Mouse (Mus musculus) stomach, embryonic 16.5 days (tissue): ENCODE measurements around the gene Maml2. TPM values are rescaled to one million over a fixed set of nuclear protein-coding genes. Genes with fewer than 3 reads are reported as not detected.

ENCODE experiments used
- ATAC-seq: fragments of 200-750 bp; cut with Nextera tagmentation; 2 replicates; pipeline ENCODE4 v1.8.0; 2017; ENCODE audit warnings: moderate number of reproducible peaks, moderate TSS enrichment; ENCODE audit not compliant: insufficient read depth, low FRiP score
- H3K27ac ChIP-seq: fragments of 300-500 bp; sonication (generic); 2 replicates; pipeline ENCODE4 v1.5.1; 2014; ENCODE audit warnings: low read length
- H3K27me3 ChIP-seq: fragments of 300-500 bp; sonication (generic); 2 replicates; pipeline ENCODE4 v1.6.1; 2014; ENCODE audit warnings: low read length, control low read depth, mixed read lengths; ENCODE audit not compliant: control insufficient read depth, insufficient read depth
- H3K36me3 ChIP-seq: fragments of 300-500 bp; sonication (generic); 2 replicates; pipeline ENCODE4 v1.6.1; 2014; ENCODE audit warnings: low read length; ENCODE audit not compliant: control insufficient read depth, insufficient read depth
- H3K4me1 ChIP-seq: fragments of 300-500 bp; sonication (generic); 2 replicates; pipeline ENCODE4 v1.6.1; 2014; ENCODE audit warnings: low read length, control low read depth, mixed read lengths; ENCODE audit not compliant: control insufficient read depth, insufficient read depth
- H3K4me2 ChIP-seq: fragments of 300-500 bp; sonication (generic); 2 replicates; pipeline ENCODE4 v1.6.1; 2014; ENCODE audit warnings: low read depth, low read length, mixed read lengths
- H3K4me3 ChIP-seq: fragments of 300-500 bp; sonication (generic); replicated peaks from 2 replicates; pipeline ENCODE4 v1.5.1; 2014; ENCODE audit warnings: mild to moderate bottlenecking, low read length
- H3K9ac ChIP-seq: fragments of 300-500 bp; sonication (generic); 2 replicates; pipeline ENCODE4 v1.6.1; 2014; ENCODE audit warnings: low read length
- H3K9me3 ChIP-seq: fragments of 300-500 bp; sonication (generic); replicated peaks from 2 replicates; pipeline ENCODE4 v1.6.1; 2016; ENCODE audit warnings: low read length, control low read depth; ENCODE audit not compliant: control insufficient read depth
- WGBS: fragments of 180-500 bp; shearing (Covaris S2); extraction: QIAGEN DNeasy Blood & Tissue Kit; methylation state at CpG from one replicate; pipeline ENCODE4 v1.1.7; 2014; 5-methylcytosine and 5-hydroxymethylcytosine counted together
- polyA plus RNA-seq: library from polyadenylated mRNA; unstranded; fragments of >200 nt; fragmentation: Nextera tagmentation; extraction: Ambion mirVana; gene quantifications from 2 replicates; pipeline ENCODE4 v1.2.1, GENCODE M21; 2015

The Maml2 gene
- polyA plus RNA-seq, 1 experiment from 2014 or later: 8.9 TPM

DNA sequence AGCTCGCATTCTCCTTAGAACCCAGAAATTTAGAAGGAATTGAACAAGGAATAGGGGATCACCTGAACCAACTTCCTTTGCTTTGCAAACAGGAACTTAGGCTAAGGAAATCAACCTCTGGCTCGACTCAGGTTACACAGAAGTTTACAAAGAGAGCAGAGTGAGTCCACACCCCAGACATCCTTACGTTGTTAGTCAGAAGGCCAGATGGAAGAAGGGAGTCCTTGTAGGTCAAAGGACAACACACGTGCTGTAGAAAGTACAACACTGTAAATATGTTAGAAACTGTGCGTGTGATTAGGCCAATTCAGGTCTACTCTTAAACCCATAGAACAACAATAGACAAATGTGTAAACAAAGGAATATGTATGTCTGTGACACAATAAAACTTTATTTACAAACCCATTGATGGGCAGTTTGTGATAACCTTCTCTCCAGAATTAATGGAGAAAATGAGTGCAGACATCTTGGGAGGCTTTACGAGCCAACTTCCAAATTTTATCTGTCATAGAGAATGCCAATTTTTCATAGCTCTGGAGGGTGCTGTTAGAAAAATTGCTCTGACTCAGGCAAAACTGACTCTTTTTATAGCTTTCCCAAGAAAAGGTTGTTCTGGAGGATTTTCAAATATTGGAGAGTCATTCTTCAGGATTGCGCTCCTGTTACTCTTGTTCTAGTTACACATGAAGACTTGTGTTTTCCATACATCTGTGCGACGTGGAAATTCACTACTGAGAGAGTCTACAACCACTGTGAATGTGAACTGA is 194.3 kb downstream of the Maml2 start:
- Histone ChIP-seq H3K9me3 (no peaks in the 10 kb centered on the region), H3K4me3 (no peak overlapping the region), H3K4me2 (no peak overlapping the region), H3K9ac (no peak overlapping the region), H3K27me3 (no peaks in the 10 kb centered on the region), H3K36me3 (no peaks in the 10 kb centered on the region), H3K27ac (no peak overlapping the region), H3K4me1 (peaks cover 6% of the 10 kb centered on the region; the same call in 1 of the 2 replicates)
- WGBS: 59% methylated on average over 9 of the region's 9 CpGs
- ATAC-seq: no peak

DNA sequence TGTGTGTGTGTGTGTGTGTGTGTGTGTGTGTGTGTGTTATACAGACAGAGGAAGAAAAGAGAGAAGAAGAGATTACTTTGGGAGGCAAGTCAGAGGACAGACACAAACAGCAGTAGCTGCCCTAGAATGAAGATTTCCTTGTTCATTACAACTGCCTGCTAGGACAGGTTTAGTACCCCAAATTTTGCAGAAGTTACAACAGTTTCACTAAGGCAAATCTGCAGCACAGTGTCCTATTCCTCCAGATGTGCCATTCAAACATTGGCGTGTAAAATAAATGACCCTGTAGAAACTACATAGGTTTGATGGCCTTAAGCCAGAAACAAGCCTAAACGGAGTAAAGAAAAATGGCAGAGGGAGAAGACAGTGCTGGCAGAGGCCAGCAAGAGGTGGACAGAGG is 195.1 kb downstream of the Maml2 start:
- Histone ChIP-seq H3K9me3 (no peaks in the 10 kb centered on the region), H3K27ac (no peak overlapping the region), H3K4me1 (peaks cover 10% of the 10 kb centered on the region), H3K9ac (no peak overlapping the region), H3K4me2 (no peak overlapping the region), H3K4me3 (no peak overlapping the region), H3K27me3 (no peaks in the 10 kb centered on the region), H3K36me3 (no peaks in the 10 kb centered on the region)
- 56% methylated on average over 2 of the region's 2 CpGs for WGBS
- no peak for ATAC-seq

DNA sequence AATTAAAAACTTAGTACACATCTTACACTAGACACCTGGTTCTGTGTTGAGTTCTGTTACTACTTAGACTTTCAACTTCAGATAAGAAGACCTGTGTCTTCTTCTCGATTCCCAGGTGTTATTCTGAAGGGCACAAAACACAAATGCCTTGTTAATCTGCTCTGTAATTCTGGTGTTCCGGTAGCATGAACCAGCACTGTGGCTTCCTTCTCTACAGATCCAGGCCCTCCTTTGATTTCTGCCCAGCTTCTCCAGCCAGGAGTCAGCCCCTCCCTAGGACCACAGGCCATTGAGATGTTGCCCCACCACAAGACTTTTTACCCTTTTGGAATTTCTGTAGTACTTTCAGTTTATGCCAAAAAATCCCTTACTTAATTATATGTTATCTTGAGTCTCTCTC is 196.0 kb downstream of the Maml2 start:
- H3K9ac ChIP-seq: no peak overlapping the region
- ATAC-seq: no peak
- no peak overlapping the region for H3K27ac ChIP-seq
- H3K9me3 ChIP-seq: no peaks in the 10 kb centered on the region
- H3K4me1 ChIP-seq: peaks cover 15% of the 10 kb centered on the region
- H3K27me3 ChIP-seq: no peaks in the 10 kb centered on the region
- 88% methylated on average over 2 of the region's 2 CpGs for WGBS
- no peak overlapping the region for H3K4me3 ChIP-seq
- no peak overlapping the region for H3K4me2 ChIP-seq
- H3K36me3 ChIP-seq: no peaks in the 10 kb centered on the region

DNA sequence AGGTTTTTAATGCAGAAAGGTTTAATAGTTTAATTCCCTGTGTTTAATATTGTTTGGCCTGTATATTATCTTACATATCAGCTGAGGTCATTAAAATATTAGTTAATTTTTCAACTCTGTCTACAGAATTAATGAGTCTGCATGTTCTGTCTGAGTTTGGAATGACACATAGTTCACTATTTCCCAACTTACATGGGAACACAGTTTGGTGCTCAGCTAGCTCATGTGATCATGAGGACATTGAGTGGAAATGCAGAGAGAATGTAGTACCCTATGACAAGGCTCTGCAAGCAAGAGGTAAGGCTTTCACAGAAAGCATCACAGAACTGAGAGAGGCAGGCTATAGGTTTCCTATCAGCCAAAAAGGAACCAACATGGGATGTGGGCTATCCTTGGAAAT is 197.8 kb downstream of the Maml2 start:
- H3K4me2 ChIP-seq: no peak overlapping the region
- no peaks in the 10 kb centered on the region for H3K27me3 ChIP-seq
- no peak for ATAC-seq
- no peak overlapping the region for H3K27ac ChIP-seq
- no peak overlapping the region for H3K4me3 ChIP-seq
- H3K36me3 ChIP-seq: no peaks in the 10 kb centered on the region
- no peaks in the 10 kb centered on the region for H3K9me3 ChIP-seq
- peaks cover 15% of the 10 kb centered on the region for H3K4me1 ChIP-seq
- no peak overlapping the region for H3K9ac ChIP-seq

DNA sequence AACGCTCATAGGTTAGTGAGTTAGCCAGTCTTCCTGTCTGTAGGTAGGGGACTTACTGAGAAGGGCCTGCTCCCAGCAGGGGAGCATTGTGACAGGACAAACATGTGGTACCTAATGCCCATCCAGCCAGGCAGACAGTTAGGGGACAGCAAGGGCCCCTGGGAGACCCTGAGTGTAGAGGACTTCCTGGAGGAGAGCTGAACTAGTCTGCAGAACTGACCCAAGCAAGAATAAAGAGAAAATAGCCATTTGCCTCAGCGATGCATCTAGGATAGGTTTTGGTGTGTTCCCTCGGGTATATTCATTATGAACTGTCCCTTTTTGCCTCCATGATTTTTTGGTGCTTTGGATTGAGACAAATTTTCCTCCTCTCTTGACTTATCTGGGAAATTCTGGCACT is 199.3 kb downstream of the Maml2 start:
- Histone ChIP-seq H3K27ac (peak overlapping the region; percentile 10; the same call in 1 of the 2 replicates), H3K27me3 (no peaks in the 10 kb centered on the region), H3K36me3 (no peaks in the 10 kb centered on the region), H3K4me3 (no peak overlapping the region), H3K9ac (no peak overlapping the region), H3K4me1 (peaks cover 11% of the 10 kb centered on the region), H3K4me2 (no peak overlapping the region), H3K9me3 (no peaks in the 10 kb centered on the region)
- 72% methylated on average over 3 of the region's 3 CpGs for WGBS
- no peak for ATAC-seq

DNA sequence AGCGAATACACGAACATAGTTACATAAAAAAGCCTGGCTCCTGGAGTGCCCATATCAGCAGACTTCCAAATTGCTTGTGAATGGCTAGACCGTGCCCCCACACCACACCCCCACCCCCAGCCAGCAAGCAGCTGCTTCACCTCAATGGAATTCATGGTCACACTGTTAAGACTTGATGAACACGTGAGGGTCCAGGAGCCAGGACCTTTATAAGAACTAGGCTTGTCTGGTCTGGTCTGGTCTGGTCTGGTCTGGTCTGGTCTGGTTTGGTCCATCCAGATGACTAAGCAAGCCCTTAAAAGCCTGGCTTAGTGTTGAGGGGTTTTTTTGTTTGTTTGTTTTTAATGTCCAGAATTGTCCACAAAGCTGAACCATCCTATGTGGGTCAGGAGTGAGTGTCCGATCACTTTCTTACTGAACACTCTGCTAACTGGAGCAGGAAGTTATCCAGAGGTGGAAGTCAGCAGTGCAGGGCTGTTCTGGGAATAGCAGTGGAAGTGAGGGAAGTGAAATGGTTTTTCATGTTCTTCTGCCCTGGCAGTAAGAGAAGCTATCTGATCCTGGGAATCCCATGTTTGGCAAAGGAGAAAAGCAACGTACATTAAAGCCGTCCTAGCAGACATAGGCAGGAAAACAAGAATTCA is 200.1 kb downstream of the Maml2 start:
- 49% methylated on average over 7 of the region's 7 CpGs for WGBS
- peak; percentile 47; the same call in 1 of the 2 replicates for ATAC-seq
- Histone ChIP-seq H3K4me3 (no peak overlapping the region), H3K27me3 (no peaks in the 10 kb centered on the region), H3K9me3 (no peaks in the 10 kb centered on the region), H3K36me3 (no peaks in the 10 kb centered on the region), H3K4me1 (peaks cover 11% of the 10 kb centered on the region), H3K9ac (no peak overlapping the region; the same call in 1 of the 2 replicates), H3K27ac (no peak overlapping the region; the same call in 1 of the 2 replicates), H3K4me2 (no peak overlapping the region)

DNA sequence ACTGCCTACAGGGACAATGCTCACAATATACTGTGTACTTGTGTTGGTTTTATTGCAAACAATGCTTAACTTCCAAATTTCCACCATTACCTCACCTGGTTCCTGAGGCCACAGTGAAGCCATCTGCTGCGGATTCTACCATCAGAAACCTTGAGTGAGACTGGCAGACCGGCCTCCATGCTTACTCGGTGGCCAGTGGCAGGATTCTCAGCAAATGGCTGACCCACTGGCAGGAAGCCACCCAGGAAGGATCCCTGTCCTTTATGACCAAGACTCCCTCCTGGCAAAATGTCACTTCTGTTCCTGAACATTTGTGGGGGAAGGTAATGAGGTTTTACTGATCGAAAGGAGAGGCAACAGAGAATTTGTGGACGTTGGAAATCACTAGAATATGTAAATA is 202.3 kb downstream of the Maml2 start:
- Histone ChIP-seq H3K4me2 (no peak overlapping the region), H3K9me3 (no peaks in the 10 kb centered on the region), H3K36me3 (no peaks in the 10 kb centered on the region), H3K27ac (no peak overlapping the region), H3K9ac (no peak overlapping the region), H3K27me3 (no peaks in the 10 kb centered on the region), H3K4me3 (no peak overlapping the region), H3K4me1 (peaks cover 11% of the 10 kb centered on the region)
- no peak for ATAC-seq
- 64% methylated on average over 5 of the region's 5 CpGs for WGBS

DNA sequence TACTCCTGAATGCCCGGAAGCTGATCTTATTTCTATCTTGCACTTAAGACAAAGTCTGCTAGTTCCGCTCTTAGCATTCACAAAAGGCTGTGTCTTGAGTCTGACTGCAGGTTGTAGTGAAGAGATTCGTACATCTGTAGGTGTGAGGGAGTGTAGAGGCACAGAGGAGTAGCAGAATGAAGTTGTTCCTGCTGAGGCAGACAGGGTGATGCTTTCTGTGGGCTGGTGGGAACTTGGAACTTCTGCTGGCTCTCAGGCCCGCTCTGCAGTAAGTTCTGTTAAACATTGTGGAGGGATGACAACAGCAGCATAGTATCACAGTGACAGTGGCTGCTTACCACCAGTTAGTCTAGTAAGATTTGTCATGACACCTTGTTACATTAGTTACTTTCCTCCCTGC is 207.3 kb downstream of the Maml2 start:
- Histone ChIP-seq H3K9me3 (no peaks in the 10 kb centered on the region), H3K27me3 (no peaks in the 10 kb centered on the region), H3K4me1 (peaks cover 5% of the 10 kb centered on the region; the same call in 1 of the 2 replicates), H3K4me3 (no peak overlapping the region), H3K36me3 (no peaks in the 10 kb centered on the region), H3K27ac (no peak overlapping the region), H3K9ac (no peak overlapping the region), H3K4me2 (no peak overlapping the region)
- ATAC-seq: no peak
- WGBS: 72% methylated on average over 4 of the region's 4 CpGs

DNA sequence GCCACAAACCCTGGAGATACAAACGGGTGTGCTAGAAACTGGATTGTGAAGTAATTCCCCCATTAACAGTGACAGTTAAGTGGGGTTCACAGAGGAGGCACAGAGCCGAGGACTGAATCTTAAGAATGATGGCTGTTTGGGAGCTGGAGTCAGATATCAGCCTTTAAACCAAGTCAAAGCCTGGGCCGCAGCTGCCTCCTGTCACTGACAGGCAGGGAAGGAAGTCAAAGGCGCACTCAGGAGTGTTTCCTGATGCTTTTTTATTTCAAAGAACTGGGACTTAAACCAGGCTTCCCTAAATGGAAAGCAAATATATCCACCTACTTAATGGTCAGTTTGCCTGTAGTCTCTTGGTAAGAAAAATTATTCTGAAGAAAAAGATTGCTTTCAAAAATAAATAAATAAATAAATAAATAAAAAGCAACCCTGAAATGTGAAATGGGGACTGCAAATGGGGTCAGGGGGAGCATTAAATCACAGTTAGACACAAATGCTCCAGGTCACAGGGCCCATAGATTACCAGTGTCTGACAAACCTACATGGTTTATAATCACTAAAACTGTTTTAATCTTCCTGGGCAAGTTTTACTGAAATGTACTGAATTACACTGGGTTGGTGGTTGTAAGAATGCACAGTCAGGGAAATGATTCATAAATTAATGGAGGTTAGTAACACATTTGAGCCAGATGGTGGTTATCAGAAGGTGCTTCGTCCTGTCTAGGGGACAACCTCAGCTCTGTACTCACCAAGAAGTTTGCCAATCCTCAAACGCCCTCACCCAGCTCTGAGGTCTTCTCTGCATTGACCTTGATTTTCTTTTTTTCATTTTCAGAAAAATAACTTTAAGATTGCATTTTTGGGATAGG is 209.4 kb downstream of the Maml2 start:
- no peak overlapping the region for H3K4me3 ChIP-seq
- 36% methylated on average over 6 of the region's 6 CpGs for WGBS

More for the DNA sequence above, 209.4 kb downstream of the Maml2 start:
- Histone ChIP-seq H3K27ac (no peak overlapping the region), H3K4me2 (no peak overlapping the region), H3K27me3 (no peaks in the 10 kb centered on the region), H3K9ac (no peak overlapping the region), H3K4me1 (peaks cover 5% of the 10 kb centered on the region; the same call in 1 of the 2 replicates), H3K36me3 (no peaks in the 10 kb centered on the region), H3K9me3 (no peaks in the 10 kb centered on the region)
- ATAC-seq: no peak
